Mouse (Mus musculus) liver, embryonic 13.5 days (tissue): Measurements from ENCODE around the gene Bdkrb2. TPM values are rescaled to one million over a fixed set of nuclear protein-coding genes. Genes with fewer than 3 reads are reported as not detected.

Source experiments
- ATAC-seq: fragments of 200-750 bp; cut with Nextera tagmentation; 2 replicates; pipeline ENCODE4 v1.8.0; 2017; ENCODE audit warnings: low read depth, mild to moderate bottlenecking, moderate number of reproducible peaks, moderate library complexity
- DNase-seq: peaks from one replicate; pipeline ENCODE4 v3.0.0; 2022
- H3K27ac ChIP-seq: fragments of 300-500 bp; sonication (generic); 2 replicates; pipeline ENCODE4 v1.5.1; 2015; ENCODE audit warnings: moderate library complexity, mild to moderate bottlenecking, inconsistent platforms
- H3K27me3 ChIP-seq: fragments of 300-500 bp; sonication (generic); 2 replicates; pipeline ENCODE4 v1.6.1; 2015; ENCODE audit warnings: mild to moderate bottlenecking, inconsistent platforms
- H3K36me3 ChIP-seq: fragments of 300-500 bp; sonication (generic); 2 replicates; pipeline ENCODE4 v1.6.1; 2015; ENCODE audit warnings: mild to moderate bottlenecking, inconsistent platforms
- H3K4me1 ChIP-seq: fragments of 300-500 bp; sonication (generic); replicated peaks from 2 replicates; pipeline ENCODE4 v1.6.1; 2015; ENCODE audit warnings: inconsistent platforms
- H3K4me2 ChIP-seq: fragments of 300-500 bp; sonication (generic); 2 replicates; pipeline ENCODE4 v1.6.1; 2015; ENCODE audit warnings: inconsistent platforms, mild to moderate bottlenecking, moderate library complexity
- H3K4me3 ChIP-seq: fragments of 300-500 bp; sonication (generic); replicated peaks from 2 replicates; pipeline ENCODE4 v1.5.1; 2015; ENCODE audit warnings: mild to moderate bottlenecking, inconsistent platforms
- H3K9ac ChIP-seq: fragments of 300-500 bp; sonication (generic); 2 replicates; pipeline ENCODE4 v1.6.1; 2015; ENCODE audit warnings: mild to moderate bottlenecking, inconsistent platforms
- H3K9me3 ChIP-seq: fragments of 300-500 bp; sonication (generic); replicated peaks from 2 replicates; pipeline ENCODE4 v1.6.1; 2016; ENCODE audit warnings: inconsistent platforms
- WGBS: fragments of 180-500 bp; shearing (Covaris S2); methylation state at CpG from one replicate; pipeline ENCODE4 v1.1.7; 2015; ENCODE audit not compliant: insufficient replicate concordance; 5-methylcytosine and 5-hydroxymethylcytosine counted together
- polyA plus RNA-seq: library from polyadenylated mRNA; unstranded; fragments of >200 nt; fragmentation: Nextera tagmentation; extraction: Ambion mirVana; gene quantifications from 2 replicates; pipeline ENCODE4 v1.2.1, GENCODE M21; 2015

The Bdkrb2 gene
- polyA plus RNA-seq, 1 experiment from 2014 or later: not detected

GRCm38 (mm10) chr12:105535968-105536760, 26.9 kb upstream of the Bdkrb2 start:
- ATAC-seq (peak; percentile 18; the same call in 1 of the 2 replicates), DNase-seq (no peak)
- H3K27me3 ChIP-seq: no peaks in the 10 kb centered on the region
- H3K4me3 ChIP-seq: no peak overlapping the region
- no peak overlapping the region for H3K27ac ChIP-seq
- H3K9me3 ChIP-seq: no peaks in the 10 kb centered on the region
- WGBS: 34% methylated on average over 13 of the region's 13 CpGs
- H3K4me2 ChIP-seq: no peak overlapping the region
- no peaks in the 10 kb centered on the region for H3K4me1 ChIP-seq
- H3K9ac ChIP-seq: no peak overlapping the region
- no peaks in the 10 kb centered on the region for H3K36me3 ChIP-seq

DNA sequence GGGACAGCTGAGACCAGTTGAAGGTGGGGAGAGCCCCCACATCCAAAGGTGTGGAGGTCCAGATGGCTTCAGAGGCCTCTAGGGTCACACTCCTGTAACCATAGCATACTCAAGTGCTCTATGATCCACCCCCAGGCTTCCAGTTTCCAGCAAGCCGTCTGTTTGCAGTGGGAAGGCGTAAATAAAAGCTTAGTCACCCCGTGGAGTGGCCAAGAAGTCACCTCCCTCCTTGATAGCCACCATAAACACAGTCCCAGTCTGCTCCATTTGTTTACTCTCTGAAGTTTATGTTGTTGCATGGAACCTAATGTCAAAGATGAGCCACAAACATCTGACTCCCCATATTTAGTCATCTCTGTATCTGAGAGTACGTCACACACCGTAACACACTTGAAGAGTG, 25.9 kb upstream of the Bdkrb2 start:
- Histone ChIP-seq H3K27me3 (no peaks in the 10 kb centered on the region), H3K27ac (no peak overlapping the region), H3K9me3 (no peaks in the 10 kb centered on the region), H3K4me2 (no peak overlapping the region), H3K4me1 (no peaks in the 10 kb centered on the region), H3K4me3 (no peak overlapping the region), H3K9ac (no peak overlapping the region), H3K36me3 (no peaks in the 10 kb centered on the region)
- 49% methylated on average over 5 of the region's 5 CpGs for WGBS
- ATAC-seq (no peak), DNase-seq (no peak)

DNA sequence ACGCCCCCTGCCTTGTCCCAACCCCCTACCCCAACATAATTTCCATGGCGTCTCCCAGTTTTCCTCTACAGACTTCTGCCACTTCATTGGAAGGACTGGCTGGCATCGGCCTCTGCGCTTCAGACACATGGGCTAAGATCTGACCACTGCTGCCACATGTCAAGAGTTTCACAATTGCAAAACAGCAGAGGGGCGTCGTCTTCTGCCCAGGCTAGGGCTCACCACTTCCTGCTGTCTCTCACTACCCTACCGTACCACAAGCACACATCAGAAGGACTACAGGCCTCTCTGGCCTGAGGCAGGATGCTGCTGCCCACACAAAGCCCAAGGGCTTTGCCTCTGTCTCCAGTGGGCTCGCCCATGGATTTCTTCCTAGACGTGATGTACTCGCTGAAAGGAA, 23.4 kb upstream of the Bdkrb2 start:
- no peaks in the 10 kb centered on the region for H3K27me3 ChIP-seq
- H3K27ac ChIP-seq: no peak overlapping the region
- H3K36me3 ChIP-seq: no peaks in the 10 kb centered on the region
- DNase-seq (no peak), ATAC-seq (0 out of 2 replicates have a peak, but pooled peaks have one; percentile 47)
- no peak overlapping the region for H3K9ac ChIP-seq
- no peak overlapping the region for H3K4me2 ChIP-seq
- H3K4me3 ChIP-seq: no peak overlapping the region
- no peaks in the 10 kb centered on the region for H3K4me1 ChIP-seq
- 46% methylated on average over 10 of the region's 10 CpGs for WGBS
- no peaks in the 10 kb centered on the region for H3K9me3 ChIP-seq

DNA sequence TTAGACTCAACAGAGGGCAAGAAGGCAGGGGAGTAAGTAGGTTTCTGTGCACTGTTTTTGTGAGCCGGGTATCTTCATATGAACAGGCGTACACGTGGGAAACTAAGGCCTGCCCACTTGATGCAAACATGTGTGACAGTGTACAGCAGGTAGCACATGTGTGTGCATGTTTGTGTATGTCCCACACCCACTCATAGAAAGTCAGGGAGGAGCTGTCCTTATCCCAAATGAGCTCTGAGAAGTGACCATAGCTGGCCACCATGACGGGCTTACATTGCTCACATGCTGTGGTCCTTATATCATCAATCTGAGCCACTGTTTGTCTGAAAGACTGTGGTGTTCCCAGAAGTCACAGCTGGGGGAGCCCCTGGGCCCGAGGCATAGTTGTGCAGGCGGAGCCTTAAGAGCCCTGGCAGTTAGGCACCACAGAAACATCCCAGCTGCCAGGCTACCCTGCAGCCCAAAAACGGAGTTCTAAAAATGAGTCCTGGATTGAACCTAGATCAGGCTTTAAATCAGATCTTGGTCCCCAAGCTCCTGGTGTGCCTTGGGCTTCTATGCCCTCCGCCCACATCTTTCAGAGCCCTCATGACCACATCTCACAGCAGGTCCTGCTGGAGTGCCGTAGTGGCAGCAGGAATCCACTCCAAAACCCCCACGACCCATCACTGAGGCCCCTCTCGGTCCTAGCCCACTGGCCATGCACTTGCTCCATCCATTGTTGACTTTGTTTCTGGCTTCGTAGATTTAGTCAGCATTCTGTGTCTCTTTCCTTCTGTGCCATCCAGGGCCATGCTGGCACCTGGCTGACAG, 21.2 kb upstream of the Bdkrb2 start:
- Histone ChIP-seq H3K4me1 (0 out of 2 replicates have a peak, but pooled peaks cover 3% of the 10 kb centered on the region), H3K4me3 (no peak overlapping the region), H3K4me2 (no peak overlapping the region), H3K9me3 (no peaks in the 10 kb centered on the region), H3K36me3 (no peaks in the 10 kb centered on the region), H3K9ac (no peak overlapping the region), H3K27me3 (no peaks in the 10 kb centered on the region), H3K27ac (no peak overlapping the region)
- WGBS: 65% methylated on average over 12 of the region's 12 CpGs
- no peak for ATAC-seq
- DNase-seq: no peak

DNA sequence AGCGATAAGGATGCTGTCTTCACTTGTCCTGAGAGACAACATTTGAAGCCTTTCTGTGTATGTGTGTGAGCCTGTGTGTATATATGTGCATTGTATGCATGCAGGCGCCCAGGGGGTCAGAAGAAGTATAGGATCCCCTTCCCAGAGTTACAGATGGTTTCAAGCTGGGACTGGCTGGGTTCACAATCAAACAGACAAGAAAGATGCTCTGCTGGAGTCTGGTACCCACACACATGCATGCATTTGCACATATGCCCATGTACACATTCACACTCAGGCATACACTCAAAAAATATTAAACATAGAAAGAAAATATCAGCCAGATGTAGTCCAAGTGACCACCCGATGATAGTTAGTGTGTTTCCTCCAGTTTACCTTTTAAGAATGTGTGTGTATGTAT, 20.5 kb upstream of the Bdkrb2 start:
- no peak for DNase-seq
- 0 out of 2 replicates have a peak, but pooled peaks cover 3% of the 10 kb centered on the region for H3K4me1 ChIP-seq
- no peak overlapping the region for H3K4me2 ChIP-seq

DNA sequence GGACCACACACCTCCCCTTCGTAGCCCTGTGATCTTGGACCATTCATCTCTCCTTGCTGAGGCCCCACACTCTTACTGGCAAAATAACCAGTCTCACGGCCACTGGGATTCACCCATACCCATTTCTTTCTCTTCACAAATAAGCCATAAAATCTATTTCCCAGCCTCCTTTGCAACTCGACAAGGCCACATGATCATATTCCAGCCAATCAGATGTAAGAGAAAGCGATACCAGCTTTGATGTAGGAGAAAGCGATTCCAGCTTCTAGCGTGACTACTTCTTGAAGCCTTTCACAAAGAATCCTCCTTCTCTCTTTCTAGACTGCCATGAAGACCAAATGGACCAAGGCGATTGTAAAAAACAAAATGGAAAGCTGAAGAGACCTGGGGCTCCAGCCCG, 19.9 kb upstream of the Bdkrb2 start:
- no peak for DNase-seq
- Histone ChIP-seq H3K27me3 (no peaks in the 10 kb centered on the region), H3K27ac (no peak overlapping the region), H3K36me3 (no peaks in the 10 kb centered on the region), H3K4me1 (0 out of 2 replicates have a peak, but pooled peaks cover 3% of the 10 kb centered on the region), H3K9me3 (no peaks in the 10 kb centered on the region), H3K9ac (no peak overlapping the region), H3K4me2 (no peak overlapping the region), H3K4me3 (no peak overlapping the region)
- 67% methylated on average over 8 of the region's 8 CpGs for WGBS
- no peak for ATAC-seq

More for the DNA sequence above, 20.5 kb upstream of the Bdkrb2 start:
- Histone ChIP-seq H3K36me3 (no peaks in the 10 kb centered on the region), H3K4me3 (no peak overlapping the region), H3K27me3 (no peaks in the 10 kb centered on the region), H3K9ac (no peak overlapping the region), H3K9me3 (no peaks in the 10 kb centered on the region), H3K27ac (no peak overlapping the region)
- WGBS: 57% methylated on average over 3 of the region's 3 CpGs
- no peak for ATAC-seq

GRCm38 (mm10) chr12:105543751-105544150, 19.3 kb upstream of the Bdkrb2 start:
- Histone ChIP-seq H3K4me2 (no peak overlapping the region), H3K9ac (no peak overlapping the region), H3K36me3 (no peaks in the 10 kb centered on the region), H3K27ac (no peak overlapping the region), H3K4me1 (0 out of 2 replicates have a peak, but pooled peaks cover 3% of the 10 kb centered on the region), H3K4me3 (no peak overlapping the region), H3K27me3 (no peaks in the 10 kb centered on the region), H3K9me3 (no peaks in the 10 kb centered on the region)
- 49% methylated on average over 6 of the region's 6 CpGs for WGBS
- no peak for ATAC-seq
- no peak for DNase-seq

DNA sequence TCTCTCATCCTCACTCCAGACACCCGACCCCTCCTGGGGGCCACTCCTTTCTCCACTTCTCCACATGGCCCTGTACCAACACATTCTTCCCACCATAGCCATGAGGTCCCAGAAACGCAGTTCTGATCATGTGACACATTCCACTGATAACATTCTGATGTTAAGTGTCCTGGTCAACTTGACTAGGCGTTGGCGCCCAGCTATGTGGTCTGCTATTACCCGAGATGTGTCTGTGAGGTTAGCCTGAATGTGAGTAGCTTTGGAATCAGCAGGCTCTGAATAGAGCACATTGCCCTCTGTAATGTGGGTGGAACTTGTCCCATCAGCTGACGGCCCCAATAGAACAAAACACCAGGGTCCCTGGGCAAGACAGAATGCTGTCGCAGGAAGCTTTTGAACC, 18.2 kb upstream of the Bdkrb2 start:
- Histone ChIP-seq H3K27me3 (no peaks in the 10 kb centered on the region), H3K27ac (no peak overlapping the region), H3K4me2 (no peak overlapping the region), H3K4me3 (no peak overlapping the region), H3K9me3 (no peaks in the 10 kb centered on the region), H3K9ac (no peak overlapping the region), H3K36me3 (no peaks in the 10 kb centered on the region), H3K4me1 (0 out of 2 replicates have a peak, but pooled peaks cover 3% of the 10 kb centered on the region)
- DNase-seq (no peak), ATAC-seq (no peak)
- WGBS: 61% methylated on average over 7 of the region's 7 CpGs

- WGBS: 54% methylated on average over 17 of the region's 17 CpGs
- no peak overlapping the region for H3K27ac ChIP-seq
- no peak overlapping the region for H3K9ac ChIP-seq
- DNase-seq: no peak
- H3K36me3 ChIP-seq: no peaks in the 10 kb centered on the region
- H3K27me3 ChIP-seq: no peaks in the 10 kb centered on the region
- H3K4me1 ChIP-seq: 0 out of 2 replicates have a peak, but pooled peaks cover 3% of the 10 kb centered on the region
- H3K4me3 ChIP-seq: no peak overlapping the region
- ATAC-seq: no peak
- H3K4me2 ChIP-seq: no peak overlapping the region
- no peaks in the 10 kb centered on the region for H3K9me3 ChIP-seq
Observed at GRCm38 (mm10) chr12:105545696-105546435, 17.2 kb upstream of the Bdkrb2 start.

DNA sequence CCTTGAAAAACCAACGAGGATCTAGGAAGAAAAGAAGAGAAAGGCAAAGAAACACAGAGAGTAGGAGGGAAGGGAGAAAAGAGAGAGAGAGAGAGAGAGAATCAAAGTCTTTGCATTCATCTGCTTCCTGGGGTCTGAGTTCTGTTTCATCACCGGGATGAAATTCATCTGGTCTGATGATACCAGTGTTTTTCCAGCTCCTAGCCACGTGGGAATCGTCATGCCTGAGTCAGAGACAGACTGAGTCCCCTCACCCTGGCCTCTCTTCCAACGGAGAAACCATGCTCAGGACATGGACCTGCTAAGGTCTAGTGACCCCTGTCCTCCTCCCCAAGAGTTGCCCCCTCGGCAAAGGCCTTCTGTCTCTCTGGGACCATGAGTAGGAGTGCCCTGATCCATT, 16.5 kb upstream of the Bdkrb2 start:
- no peak overlapping the region for H3K4me2 ChIP-seq
- WGBS: 47% methylated on average over 6 of the region's 6 CpGs
- H3K9me3 ChIP-seq: no peaks in the 10 kb centered on the region
- ATAC-seq: no peak
- H3K4me3 ChIP-seq: no peak overlapping the region
- 0 out of 2 replicates have a peak, but pooled peaks cover 3% of the 10 kb centered on the region for H3K4me1 ChIP-seq
- H3K36me3 ChIP-seq: no peaks in the 10 kb centered on the region
- H3K9ac ChIP-seq: no peak overlapping the region
- no peak for DNase-seq
- no peak overlapping the region for H3K27ac ChIP-seq
- H3K27me3 ChIP-seq: no peaks in the 10 kb centered on the region

- no peak for ATAC-seq
- Histone ChIP-seq H3K27ac (no peak overlapping the region), H3K4me1 (0 out of 2 replicates have a peak, but pooled peaks cover 3% of the 10 kb centered on the region), H3K27me3 (no peaks in the 10 kb centered on the region), H3K9ac (no peak overlapping the region), H3K36me3 (no peaks in the 10 kb centered on the region), H3K4me3 (no peak overlapping the region), H3K9me3 (no peaks in the 10 kb centered on the region), H3K4me2 (no peak overlapping the region)
- DNase-seq: no peak
- WGBS: 37% methylated on average over 2 of the region's 2 CpGs
Observed at GRCm38 (mm10) chr12:105547151-105547550, 15.9 kb upstream of the Bdkrb2 start.
